Mouse (Mus musculus) MEL (cell line): ENCODE measurements around the gene Depdc7.

Source experiments
- CTCF ChIP-seq, 3 experiments: IDR thresholded peaks in 2 of 3; conservative IDR thresholded peaks in 1 of 3; 2 replicates each; pipeline ENCODE4 v1.5.1; 2011 to 2012; ENCODE audit warnings: low read length in 3 of 3, low read depth in 2 of 3, mild to moderate bottlenecking in 2 of 3, improper control_type of control experiment in 1 of 3, inconsistent platforms in 1 of 3, mixed read lengths in 1 of 3, moderate library complexity in 1 of 3; ENCODE audit not compliant: control insufficient read depth in 1 of 3, insufficient read depth in 1 of 3, poor library complexity in 1 of 3, severe bottlenecking in 1 of 3
- EP300 ChIP-seq, 2 experiments: IDR thresholded peaks; 2 replicates each; pipeline ENCODE4 v1.6.1; 2011; ENCODE audit warnings: improper control_type of control experiment in 2 of 2, low read length in 2 of 2, low read depth in 1 of 2, mild to moderate bottlenecking in 1 of 2
- GABPA ChIP-seq: IDR thresholded peaks from 2 replicates; pipeline ENCODE4 v1.6.1; 2012; ENCODE audit warnings: low read depth, mild to moderate bottlenecking, inconsistent platforms, low read length, improper control_type of control experiment, moderate library complexity
- HCFC1 ChIP-seq: IDR thresholded peaks from 2 replicates; pipeline ENCODE4 v1.6.1; 2012; ENCODE audit warnings: low read depth, mild to moderate bottlenecking, inconsistent platforms, low read length, improper control_type of control experiment, moderate library complexity
- MAX ChIP-seq: IDR thresholded peaks from 2 replicates; pipeline ENCODE4 v1.6.1; 2011; ENCODE audit warnings: low read length, improper control_type of control experiment
- MEF2A ChIP-seq: IDR thresholded peaks from 2 replicates; pipeline ENCODE4 v1.6.1; 2014; ENCODE audit warnings: low read depth, mild to moderate bottlenecking, inconsistent platforms, low read length, improper control_type of control experiment; ENCODE audit not compliant: poor library complexity, insufficient replicate concordance, severe bottlenecking; ENCODE audit errors: extremely low read depth
- POLR2A ChIP-seq, 2 experiments: IDR thresholded peaks; 2 replicates each; pipeline ENCODE4 v1.6.1; 2011 to 2012; ENCODE audit warnings: low read length in 2 of 2, mild to moderate bottlenecking in 2 of 2, control low read depth in 1 of 2, improper control_type of control experiment in 1 of 2, low read depth in 1 of 2, moderate library complexity in 1 of 2; ENCODE audit not compliant: control insufficient read depth in 1 of 2, insufficient read depth in 1 of 2, poor library complexity in 1 of 2
- UBTF ChIP-seq: IDR thresholded peaks from 2 replicates; pipeline ENCODE4 v1.6.1; 2012; ENCODE audit warnings: low read depth, mild to moderate bottlenecking, inconsistent platforms, low read length, improper control_type of control experiment, moderate library complexity, borderline replicate concordance; ENCODE audit not compliant: insufficient read depth
- USF2 ChIP-seq, 2 experiments: IDR thresholded peaks; 2 replicates each; pipeline ENCODE4 v1.6.1; 2011 to 2012; ENCODE audit warnings: improper control_type of control experiment in 2 of 2, low read length in 2 of 2, borderline replicate concordance in 1 of 2, inconsistent platforms in 1 of 2, low read depth in 1 of 2, mild to moderate bottlenecking in 1 of 2; ENCODE audit not compliant: insufficient read depth in 1 of 2

- TF ChIP-seq UBTF, result no peak
- no peak for TF ChIP-seq POLR2A (IDR thresholded peaks at IDR 0.05; ENCODE audit: control insufficient read depth in 1 of 2, insufficient read depth in 1 of 2, low read depth in 1 of 2, low read length in 2 of 2, poor library complexity in 1 of 2)
- no peak for TF ChIP-seq CTCF (IDR thresholded peaks at IDR 0.05 in 2 of 3, conservative IDR thresholded peaks at IDR 0.05 in 1 of 3; ENCODE audit: control insufficient read depth in 1 of 3, insufficient read depth in 1 of 3, low read depth in 2 of 3, low read length in 3 of 3, poor library complexity in 1 of 3, severe bottlenecking in 1 of 3)
- no peak for TF ChIP-seq HCFC1
- TF ChIP-seq USF2 (IDR thresholded peaks at IDR 0.05; ENCODE audit: borderline replicate concordance in 1 of 2, insufficient read depth in 1 of 2, low read depth in 1 of 2, low read length in 2 of 2), result no peak
- no peak for TF ChIP-seq MAX
- TF ChIP-seq GABPA, result no peak
- no peak for TF ChIP-seq MEF2A
- no peak for TF ChIP-seq EP300 (IDR thresholded peaks at IDR 0.05; ENCODE audit: low read depth in 1 of 2, low read length in 2 of 2)
Observed at GRCm38 (mm10) chr2:104727369-104727768, 15.3 kb downstream of the Depdc7 start.
